Mouse (Mus musculus) midbrain, postnatal 0 days (tissue): ENCODE results near the gene Sbds. TPM values are rescaled to one million over a fixed set of nuclear protein-coding genes. Genes with fewer than 3 reads are reported as not detected.

ENCODE experiments used
- ATAC-seq: fragments of 200-750 bp; cut with Nextera tagmentation; 2 replicates; pipeline ENCODE4 v1.8.0; 2017; ENCODE audit warnings: moderate number of reproducible peaks, mild to moderate bottlenecking, moderate TSS enrichment, moderate library complexity; ENCODE audit not compliant: low FRiP score
- DNase-seq: peaks from one replicate; pipeline ENCODE4 v3.0.0-alpha.2; 2015; ENCODE audit warnings: low spot score
- H3K27ac ChIP-seq: fragments of 300-500 bp; sonication (generic); 2 replicates; pipeline ENCODE4 v1.5.1; 2014; ENCODE audit warnings: low read depth, mild to moderate bottlenecking, low read length, mixed read lengths
- H3K27me3 ChIP-seq: fragments of 300-500 bp; sonication (generic); 2 replicates; pipeline ENCODE4 v1.6.1; 2014; ENCODE audit warnings: low read length, control low read depth, mixed read lengths; ENCODE audit not compliant: insufficient read depth
- H3K36me3 ChIP-seq: fragments of 300-500 bp; sonication (generic); 2 replicates; pipeline ENCODE4 v1.6.1; 2014; ENCODE audit warnings: low read length, control low read depth, mixed read lengths; ENCODE audit not compliant: insufficient read depth
- H3K4me1 ChIP-seq: fragments of 300-500 bp; sonication (generic); 2 replicates; pipeline ENCODE4 v1.6.1; 2014; ENCODE audit warnings: mild to moderate bottlenecking, control low read depth, antibody characterized with exemption, low read length, mixed read lengths; ENCODE audit not compliant: insufficient read depth
- H3K4me2 ChIP-seq: fragments of 300-500 bp; sonication (generic); 2 replicates; pipeline ENCODE4 v1.6.1; 2014; ENCODE audit warnings: low read depth, mild to moderate bottlenecking, low read length, mixed read lengths; ENCODE audit not compliant: poor library complexity, severe bottlenecking
- H3K4me3 ChIP-seq: fragments of 300-500 bp; sonication (generic); 2 replicates; pipeline ENCODE4 v1.5.1; 2014; ENCODE audit warnings: low read depth, mild to moderate bottlenecking, low read length, moderate library complexity
- H3K9ac ChIP-seq: fragments of 300-500 bp; sonication (generic); replicated peaks from 2 replicates; pipeline ENCODE4 v1.6.1; 2014; ENCODE audit warnings: mild to moderate bottlenecking, low read length, moderate library complexity, mixed read lengths; ENCODE audit not compliant: poor library complexity, severe bottlenecking
- H3K9me3 ChIP-seq: fragments of 300-500 bp; sonication (generic); 2 replicates; pipeline ENCODE4 v1.6.1; 2016; ENCODE audit warnings: low read length, control low read depth
- CTCF ChIP-seq: IDR thresholded peaks from 2 replicates; pipeline ENCODE4 v1.5.1; 2016; ENCODE audit warnings: antibody characterized with exemption, mild to moderate bottlenecking
- WGBS: fragments of 180-500 bp; shearing (Covaris S2); extraction: QIAGEN DNeasy Blood & Tissue Kit; methylation state at CpG from one replicate; pipeline ENCODE4 v1.1.7; 2014; 5-methylcytosine and 5-hydroxymethylcytosine counted together
- polyA plus RNA-seq: library from polyadenylated mRNA; unstranded; fragments of >200 nt; fragmentation: Nextera tagmentation; extraction: Ambion mirVana; gene quantifications from 2 replicates; pipeline ENCODE4 v1.2.1, GENCODE M21; 2015
- total RNA-seq: library from RNA; depleted of rRNA; stranded (reverse); fragments of >200 nt; gene quantifications from 2 replicates; pipeline ENCODE4 v1.2.3, GENCODE M21; 2014; rRNA removed

The Sbds gene
- total and polyA plus RNA-seq, 2 experiments from 2014 or later, result 20.3 to 46.4 TPM

- TF ChIP-seq CTCF, result no peak
- DNase-seq (no peak), ATAC-seq (no peak)
- Histone ChIP-seq H3K9me3 (no peaks in the 10 kb centered on the region), H3K36me3 (peaks cover 21% of the 10 kb centered on the region), H3K27me3 (no peaks in the 10 kb centered on the region), H3K27ac (no peak overlapping the region), H3K4me3 (no peak overlapping the region), H3K9ac (no peak overlapping the region), H3K4me2 (no peak overlapping the region), H3K4me1 (no peaks in the 10 kb centered on the region)
- 85% methylated on average over 4 of the region's 4 CpGs for WGBS
Measured at GRCm38 (mm10) chr5:130203948-130204347, 51.4 kb downstream of the Sbds start.

GRCm38 (mm10) chr5:130200233-130201029 lies 54.9 kb downstream of the Sbds start:
- Histone ChIP-seq H3K4me2 (no peak overlapping the region), H3K36me3 (peaks cover 20% of the 10 kb centered on the region), H3K9ac (no peak overlapping the region), H3K27me3 (no peaks in the 10 kb centered on the region), H3K9me3 (no peaks in the 10 kb centered on the region), H3K4me3 (no peak overlapping the region), H3K4me1 (no peaks in the 10 kb centered on the region), H3K27ac (no peak overlapping the region)
- 86% methylated on average over 10 of the region's 10 CpGs for WGBS
- no peak for TF ChIP-seq CTCF
- no peak for DNase-seq
- ATAC-seq, result no peak

DNA sequence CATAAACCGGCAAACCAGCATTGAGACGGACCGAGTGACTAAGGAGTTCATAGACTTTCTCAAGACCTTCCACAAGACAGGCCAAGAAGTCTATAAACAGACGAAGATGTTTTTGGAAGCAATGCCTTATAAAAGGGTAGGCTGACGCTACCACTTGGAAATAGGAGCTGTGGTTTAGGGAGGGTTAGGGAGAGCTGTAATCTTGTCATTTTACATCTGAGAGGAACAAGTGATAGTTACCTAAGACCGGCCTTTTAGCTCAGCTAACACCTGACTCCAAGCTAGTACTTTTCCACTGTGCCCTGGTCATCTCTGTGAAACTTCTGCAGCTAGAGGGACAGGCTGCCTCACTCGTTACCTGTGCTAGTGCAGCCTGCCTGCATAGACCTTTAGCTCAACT lies 57.3 kb downstream of the Sbds start:
- Histone ChIP-seq H3K9me3 (no peaks in the 10 kb centered on the region), H3K9ac (no peak overlapping the region), H3K36me3 (peaks cover 18% of the 10 kb centered on the region), H3K27ac (no peak overlapping the region), H3K4me2 (no peak overlapping the region), H3K4me1 (no peaks in the 10 kb centered on the region), H3K4me3 (no peak overlapping the region), H3K27me3 (no peaks in the 10 kb centered on the region)
- TF ChIP-seq CTCF, result no peak
- WGBS, result 94% methylated on average over 7 of the region's 7 CpGs
- DNase-seq (no peak), ATAC-seq (no peak)

- Histone ChIP-seq H3K27me3 (no peaks in the 10 kb centered on the region), H3K4me1 (no peaks in the 10 kb centered on the region), H3K9ac (no peak overlapping the region), H3K27ac (no peak overlapping the region), H3K36me3 (peaks cover 20% of the 10 kb centered on the region), H3K4me3 (no peak overlapping the region), H3K4me2 (no peak overlapping the region), H3K9me3 (no peaks in the 10 kb centered on the region)
- WGBS, result 90% methylated on average over 3 of the region's 3 CpGs
- no peak for DNase-seq
- TF ChIP-seq CTCF, result no peak
- ATAC-seq, result no peak
Measured at GRCm38 (mm10) chr5:130197454-130197853, 57.9 kb downstream of the Sbds start.

DNA sequence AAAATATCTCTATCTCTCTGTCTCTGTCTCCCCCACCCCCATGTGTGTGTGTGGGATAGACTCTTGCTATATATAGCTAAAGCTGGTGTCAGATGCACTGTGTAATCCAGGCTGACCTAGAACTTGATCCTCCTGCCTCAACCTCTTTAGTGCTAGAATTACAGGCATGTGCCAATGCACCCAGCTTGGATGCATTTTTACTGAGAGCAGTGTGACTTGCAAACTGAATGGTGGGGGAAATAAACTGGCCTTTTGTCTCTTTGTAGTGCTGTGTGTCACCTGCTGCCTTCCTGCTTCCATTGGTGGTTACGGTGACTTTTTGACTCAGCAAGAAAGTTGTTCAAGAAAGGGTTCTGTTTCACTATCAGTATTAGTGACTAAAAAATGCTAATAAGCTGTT lies 59.0 kb downstream of the Sbds start:
- Histone ChIP-seq H3K27me3 (no peaks in the 10 kb centered on the region), H3K4me3 (no peak overlapping the region), H3K27ac (no peak overlapping the region), H3K9ac (no peak overlapping the region), H3K4me1 (no peaks in the 10 kb centered on the region), H3K9me3 (no peaks in the 10 kb centered on the region), H3K36me3 (peaks cover 31% of the 10 kb centered on the region), H3K4me2 (no peak overlapping the region)
- DNase-seq (no peak), ATAC-seq (no peak)
- 91% methylated on average over 1 of the region's 1 CpGs for WGBS
- TF ChIP-seq CTCF, result no peak

Other genes starting within 250 kb of the Sbds start
- 34.0 and 39.1 TPM in 2 replicates for gene Asl, start 226.3 kb downstream of the Sbds start, total RNA-seq
- 52.8 and 54.0 TPM in 2 replicates for gene Asl, start 226.3 kb downstream of the Sbds start, polyA plus RNA-seq
- gene Crcp, start 226.2 kb downstream of the Sbds start, total RNA-seq, result 54.0 and 63.3 TPM in 2 replicates
- gene Crcp, start 226.2 kb downstream of the Sbds start, polyA plus RNA-seq, result 86.8 and 90.9 TPM in 2 replicates
- 37.1 and 46.5 TPM in 2 replicates for gene Tpst1, start 182.2 kb downstream of the Sbds start, total RNA-seq
- gene Tpst1, start 182.2 kb downstream of the Sbds start, polyA plus RNA-seq, result 50.0 TPM in 2 replicates
- gene Kctd7, start 110.7 kb downstream of the Sbds start, total RNA-seq, result 19.5 and 22.3 TPM in 2 replicates
- gene Kctd7, start 110.7 kb downstream of the Sbds start, polyA plus RNA-seq, result 12.2 and 14.3 TPM in 2 replicates
- gene Rabgef1, start 83.7 kb downstream of the Sbds start, total RNA-seq, result 15.5 and 24.2 TPM in 2 replicates
- 31.3 and 34.1 TPM in 2 replicates for gene Rabgef1, start 83.7 kb downstream of the Sbds start, polyA plus RNA-seq
- 46.9 and 50.1 TPM in 2 replicates for gene Tmem248, start 38.4 kb downstream of the Sbds start, total RNA-seq
- gene Tmem248, start 38.4 kb downstream of the Sbds start, polyA plus RNA-seq, result 28.6 and 31.6 TPM in 2 replicates
- 18.3 and 21.3 TPM in 2 replicates for gene Tyw1, start 89 bp upstream of the Sbds start, total RNA-seq
- 16.3 and 18.0 TPM in 2 replicates for gene Tyw1, start 89 bp upstream of the Sbds start, polyA plus RNA-seq
- 49.2 and 50.2 TPM in 2 replicates for gene Caln1, start 113.9 kb upstream of the Sbds start, total RNA-seq
- 43.7 and 46.4 TPM in 2 replicates for gene Caln1, start 113.9 kb upstream of the Sbds start, polyA plus RNA-seq
- not detected in 2 replicates for gene A330070K13Rik, start 129.1 kb upstream of the Sbds start, total RNA-seq
- 0.26 and 0.48 TPM in 2 replicates for gene A330070K13Rik, start 129.1 kb upstream of the Sbds start, polyA plus RNA-seq